Mouse (Mus musculus): ENCODE measurements at regions not wholly inside any gene's neighbourhood (a gene's known extent, or its start where the extent isn't known, plus 50 kb on each side); places are given as distances from the start of the nearest gene placed in this dataset.

GRCm38 (mm10) chr1:76025389-76025788 is 479.3 kb downstream of the Slc4a3 start:
- no peak overlapping the region for H3K27ac ChIP-seq (ENCODE audit: insufficient read depth, low read depth, low read length, poor library complexity, severe bottlenecking)
- no peak overlapping the region for H3K9ac ChIP-seq (ENCODE audit: insufficient read depth, low read depth, low read length, poor library complexity, severe bottlenecking)
- TF ChIP-seq CHD2 (IDR thresholded peaks at IDR 0.05; ENCODE audit: low read depth, low read length) (no peak), HCFC1 (IDR thresholded peaks at IDR 0.05; ENCODE audit: borderline replicate concordance, insufficient read depth, low read length) (no peak), ZNF384 (IDR thresholded peaks at IDR 0.05; ENCODE audit: low read depth, low read length) (no peak), MAFK (IDR thresholded peaks at IDR 0.05; ENCODE audit: insufficient read depth, low read depth, low read length) (no peak), ZC3H11A (IDR thresholded peaks at IDR 0.05; ENCODE audit: borderline replicate concordance, low read depth, low read length) (no peak)
- H3K4me3 ChIP-seq (ENCODE audit: insufficient read depth in 1 of 2, low read depth in 1 of 2, low read length in 2 of 2, poor library complexity in 1 of 2, severe bottlenecking in 1 of 2) = no peak overlapping the region
- in situ Hi-C loops (cut with MboI; ENCODE audit: low sequenced_read_pairs in 2 of 2, unreplicated experiment in 2 of 2) = no loop called here
- H3K4me1 ChIP-seq (ENCODE audit: control insufficient read depth in 2 of 2, insufficient read depth in 2 of 2, low read length in 2 of 2, poor library complexity in 1 of 2) = peaks cover 0 to 6% of the 10 kb centered on the region in 2 experiments; a peak in 2 of 4 replicates
- no peaks in the 10 kb centered on the region for H3K9me3 ChIP-seq (ENCODE audit: control insufficient read depth, insufficient read depth, low read depth, low read length)
- DNase-seq (ENCODE audit: low read depth, low spot score) = no peak
- no peaks in the 10 kb centered on the region for H3K36me3 ChIP-seq (ENCODE audit: control insufficient read depth, insufficient read depth, low read length, poor library complexity, severe bottlenecking)

- no peaks in the 10 kb centered on the region for H3K36me3 ChIP-seq (ENCODE audit: control insufficient read depth, insufficient read depth, low read length, poor library complexity, severe bottlenecking)
- H3K9ac ChIP-seq (ENCODE audit: insufficient read depth, low read depth, low read length, poor library complexity, severe bottlenecking) = no peak overlapping the region
- no peak for TF ChIP-seq ZNF384 (IDR thresholded peaks at IDR 0.05; ENCODE audit: low read depth, low read length)
- no peak for TF ChIP-seq ZC3H11A (IDR thresholded peaks at IDR 0.05; ENCODE audit: borderline replicate concordance, low read depth, low read length)
- TF ChIP-seq HCFC1 (IDR thresholded peaks at IDR 0.05; ENCODE audit: borderline replicate concordance, insufficient read depth, low read length) = no peak
- TF ChIP-seq MAFK (IDR thresholded peaks at IDR 0.05; ENCODE audit: insufficient read depth, low read depth, low read length) = no peak
- TF ChIP-seq CHD2 (IDR thresholded peaks at IDR 0.05; ENCODE audit: low read depth, low read length) = no peak
- H3K4me1 ChIP-seq (ENCODE audit: control insufficient read depth in 2 of 2, insufficient read depth in 2 of 2, low read length in 2 of 2, poor library complexity in 1 of 2) = peaks cover 0 to 6% of the 10 kb centered on the region in 2 experiments; a peak in 2 of 4 replicates
- DNase-seq (ENCODE audit: low read depth, low spot score) = peak; percentile 65
- peak overlapping the region; percentile 44; the same call in 1 of the 2 replicates for H3K27ac ChIP-seq (ENCODE audit: insufficient read depth, low read depth, low read length, poor library complexity, severe bottlenecking)
- H3K4me3 ChIP-seq (ENCODE audit: insufficient read depth in 1 of 2, low read depth in 1 of 2, low read length in 2 of 2, poor library complexity in 1 of 2, severe bottlenecking in 1 of 2) = no peak overlapping the region
- H3K9me3 ChIP-seq (ENCODE audit: control insufficient read depth, insufficient read depth, low read depth, low read length) = no peaks in the 10 kb centered on the region
- in situ Hi-C loops (cut with MboI; ENCODE audit: low sequenced_read_pairs in 2 of 2, unreplicated experiment in 2 of 2) = no loop called here
Measured at GRCm38 (mm10) chr1:76029059-76029458, 483.0 kb downstream of the Slc4a3 start.

GRCm38 (mm10) chr1:76031171-76031922 is 485.3 kb downstream of the Slc4a3 start:
- no peak for DNase-seq (ENCODE audit: low read depth, low spot score)
- Histone ChIP-seq H3K27ac (ENCODE audit: insufficient read depth, low read depth, low read length, poor library complexity, severe bottlenecking) (no peak overlapping the region), H3K36me3 (ENCODE audit: control insufficient read depth, insufficient read depth, low read length, poor library complexity, severe bottlenecking) (no peaks in the 10 kb centered on the region), H3K9ac (ENCODE audit: insufficient read depth, low read depth, low read length, poor library complexity, severe bottlenecking) (no peak overlapping the region), H3K9me3 (ENCODE audit: control insufficient read depth, insufficient read depth, low read depth, low read length) (no peaks in the 10 kb centered on the region), H3K4me3 (ENCODE audit: insufficient read depth in 1 of 2, low read depth in 1 of 2, low read length in 2 of 2, poor library complexity in 1 of 2, severe bottlenecking in 1 of 2) (no peak overlapping the region), H3K4me1 (ENCODE audit: control insufficient read depth in 2 of 2, insufficient read depth in 2 of 2, low read length in 2 of 2, poor library complexity in 1 of 2) (peaks cover 0 to 7% of the 10 kb centered on the region in 2 experiments; a peak in 2 of 4 replicates)
- TF ChIP-seq CHD2 (IDR thresholded peaks at IDR 0.05; ENCODE audit: low read depth, low read length) (no peak), ZC3H11A (IDR thresholded peaks at IDR 0.05; ENCODE audit: borderline replicate concordance, low read depth, low read length) (no peak)
- in situ Hi-C loops (cut with MboI; ENCODE audit: low sequenced_read_pairs in 2 of 2, unreplicated experiment in 2 of 2) = no loop called here

GRCm38 (mm10) chr1:76031923-76032285 is 485.8 kb downstream of the Slc4a3 start:
- no peaks in the 10 kb centered on the region for H3K36me3 ChIP-seq (ENCODE audit: control insufficient read depth, insufficient read depth, low read length, poor library complexity, severe bottlenecking)
- in situ Hi-C loops (cut with MboI; ENCODE audit: low sequenced_read_pairs in 2 of 2, unreplicated experiment in 2 of 2) = no loop called here
- DNase-seq (ENCODE audit: low read depth, low spot score) = no peak
- no peak overlapping the region for H3K9ac ChIP-seq (ENCODE audit: insufficient read depth, low read depth, low read length, poor library complexity, severe bottlenecking)
- no peaks in the 10 kb centered on the region for H3K9me3 ChIP-seq (ENCODE audit: control insufficient read depth, insufficient read depth, low read depth, low read length)
- no peak overlapping the region for H3K4me3 ChIP-seq (ENCODE audit: insufficient read depth in 1 of 2, low read depth in 1 of 2, low read length in 2 of 2, poor library complexity in 1 of 2, severe bottlenecking in 1 of 2)
- H3K27ac ChIP-seq (ENCODE audit: insufficient read depth, low read depth, low read length, poor library complexity, severe bottlenecking) = no peak overlapping the region
- TF ChIP-seq CHD2 (IDR thresholded peaks at IDR 0.05; ENCODE audit: low read depth, low read length) (no peak), ZC3H11A (IDR thresholded peaks at IDR 0.05; ENCODE audit: borderline replicate concordance, low read depth, low read length) (no peak), ZNF384 (IDR thresholded peaks at IDR 0.05; ENCODE audit: low read depth, low read length) (no peak), HCFC1 (IDR thresholded peaks at IDR 0.05; ENCODE audit: borderline replicate concordance, insufficient read depth, low read length) (no peak), MAFK (IDR thresholded peaks at IDR 0.05; ENCODE audit: insufficient read depth, low read depth, low read length) (no peak)
- peaks cover 3 to 10% of the 10 kb centered on the region in 2 experiments; a peak in 2 of 4 replicates for H3K4me1 ChIP-seq (ENCODE audit: control insufficient read depth in 2 of 2, insufficient read depth in 2 of 2, low read length in 2 of 2, poor library complexity in 1 of 2)

Data from ES-E14 (cell line).